Mouse (Mus musculus) layer of hippocampus, postnatal 36 days (tissue): ENCODE measurements at regions not wholly inside any gene's neighbourhood (a gene's known extent, or its start where the extent isn't known, plus 50 kb on each side); places are given as distances from the start of the nearest gene placed in this dataset.

Experiments used
- DNase-seq, 2 experiments: peaks; one replicate each; pipeline ENCODE4 v3.0.0; 2022

DNA sequence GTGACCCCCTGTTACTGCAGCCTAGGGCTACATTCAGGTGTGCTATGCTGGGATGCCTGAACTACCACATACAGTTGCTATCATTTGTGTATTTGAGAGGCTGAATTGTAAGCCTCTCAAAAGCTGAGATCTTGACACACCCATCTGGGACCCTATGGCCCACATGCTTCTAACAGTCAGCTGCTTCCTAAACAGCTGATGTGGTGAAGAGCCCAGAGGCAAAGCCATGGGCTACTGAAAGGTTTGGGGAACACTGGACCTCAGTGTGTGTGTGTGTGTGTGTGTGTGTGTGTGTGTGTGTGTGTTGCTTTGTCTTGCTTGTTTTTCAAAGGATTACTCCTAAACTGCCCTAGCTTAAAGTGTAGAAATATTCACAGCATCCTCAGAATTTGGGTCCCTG lies 75.0 kb downstream of the Lbh start:
- DNase-seq, result no peak

DNA sequence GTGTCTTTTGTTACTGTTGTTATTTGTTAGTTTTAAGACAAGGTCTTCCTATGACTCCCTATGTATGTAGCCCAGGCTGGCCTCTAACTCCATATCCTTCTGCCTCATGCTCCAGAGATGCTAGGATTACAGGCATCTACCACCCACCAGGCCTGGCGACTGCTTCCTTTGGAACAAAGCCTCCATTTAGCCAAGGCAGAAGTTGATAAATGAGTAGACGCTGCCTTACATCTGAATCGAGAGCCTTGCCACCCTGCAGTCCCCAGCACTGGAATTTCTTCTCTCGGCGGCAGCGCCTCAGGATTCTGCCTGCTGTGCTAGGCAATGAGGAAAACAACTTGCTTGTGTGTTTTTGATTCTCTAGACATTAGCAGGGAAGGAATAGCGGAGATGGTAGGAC lies 75.5 kb downstream of the Lbh start:
- DNase-seq, result no peak

DNA sequence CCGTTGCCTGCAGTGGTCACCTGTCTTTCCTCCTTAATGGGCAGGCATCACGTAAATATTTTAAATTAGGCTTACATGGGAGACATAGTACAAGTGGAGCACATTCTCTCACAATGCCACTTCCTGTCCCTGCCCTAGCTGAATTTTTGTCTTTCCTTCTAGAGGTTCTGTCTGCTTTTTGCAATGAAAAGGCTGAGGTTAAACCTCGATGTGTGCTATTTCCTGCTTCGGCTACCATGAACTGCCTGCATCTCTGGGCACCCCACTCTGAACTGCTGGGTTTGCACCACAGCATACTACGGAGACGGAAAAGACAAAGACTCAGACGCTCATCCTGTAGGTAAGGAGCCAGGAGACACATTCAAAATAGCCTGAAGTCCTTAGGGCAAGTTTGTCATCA lies 78.4 kb downstream of the Lbh start:
- DNase-seq, result no peak

DNA sequence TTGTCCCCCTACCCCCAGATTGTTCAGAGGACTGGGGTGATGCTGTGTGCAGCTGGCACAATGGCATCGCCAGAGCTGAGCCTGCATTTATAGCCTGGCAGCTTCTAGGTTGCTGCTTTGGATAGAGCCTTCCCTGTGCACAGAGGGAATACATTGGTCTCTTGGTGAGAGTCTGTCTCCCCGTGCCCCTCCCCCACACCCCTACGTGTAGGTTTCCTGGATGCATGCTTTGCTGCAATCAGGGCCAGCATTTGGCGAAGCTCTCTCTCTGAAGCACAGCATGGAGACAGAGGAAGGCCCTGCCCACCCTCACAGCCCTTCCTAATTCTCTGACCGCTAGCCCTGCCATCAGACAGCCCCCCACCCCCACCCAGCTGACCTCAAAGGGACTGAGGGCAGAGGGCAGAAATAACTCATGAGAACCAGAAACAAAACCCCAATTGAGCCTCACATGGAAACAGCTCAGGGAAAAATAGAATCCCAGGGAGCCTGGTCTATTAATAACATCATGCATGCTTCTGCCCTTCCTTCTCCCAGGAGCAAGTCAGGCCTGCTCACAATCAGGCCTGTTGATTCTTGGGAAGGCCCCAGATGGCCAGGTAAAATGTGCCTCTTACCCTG lies 79.3 kb downstream of the Lbh start:
- no peak for DNase-seq

DNA sequence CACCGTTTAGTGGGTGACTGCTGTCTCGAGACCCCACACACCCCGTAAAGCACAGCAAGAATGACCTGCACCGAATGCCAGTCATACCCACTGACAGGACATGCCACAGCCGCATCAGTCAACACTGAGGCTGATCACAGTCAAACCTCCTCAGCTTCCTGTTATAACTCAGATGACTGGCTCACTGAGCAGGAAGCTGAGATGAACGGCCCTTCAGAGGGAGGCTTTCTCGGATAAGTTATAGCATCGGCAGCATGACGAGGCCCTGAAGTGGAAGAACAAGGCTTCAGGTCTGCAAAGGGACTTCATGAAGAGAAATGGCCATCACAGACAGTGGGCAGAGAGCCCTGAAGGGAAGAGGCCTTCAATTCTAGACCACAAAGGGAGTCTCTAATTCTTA lies 87.0 kb downstream of the Lbh start:
- DNase-seq, result no peak

DNA sequence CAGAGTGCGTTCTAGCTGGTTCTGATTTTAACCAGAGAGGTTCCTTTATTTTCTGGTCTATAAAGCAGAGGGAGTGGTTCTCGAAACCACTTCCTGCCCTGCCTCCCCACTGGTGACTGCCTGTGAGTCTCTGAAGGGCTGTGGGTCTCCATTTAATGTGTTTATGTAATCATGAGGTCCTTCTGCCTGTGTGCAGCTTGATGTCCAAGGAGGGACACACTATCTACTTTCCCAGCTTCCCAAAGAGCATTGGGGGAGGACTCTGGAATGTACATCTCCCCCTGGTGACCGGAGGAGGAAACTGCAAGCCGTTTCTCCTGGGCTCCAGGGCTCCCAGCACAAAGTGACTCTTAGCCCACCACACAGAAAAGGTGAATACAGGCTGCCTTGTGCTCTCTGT lies 90.8 kb downstream of the Lbh start:
- peak; percentile 27 to 36 for DNase-seq

DNA sequence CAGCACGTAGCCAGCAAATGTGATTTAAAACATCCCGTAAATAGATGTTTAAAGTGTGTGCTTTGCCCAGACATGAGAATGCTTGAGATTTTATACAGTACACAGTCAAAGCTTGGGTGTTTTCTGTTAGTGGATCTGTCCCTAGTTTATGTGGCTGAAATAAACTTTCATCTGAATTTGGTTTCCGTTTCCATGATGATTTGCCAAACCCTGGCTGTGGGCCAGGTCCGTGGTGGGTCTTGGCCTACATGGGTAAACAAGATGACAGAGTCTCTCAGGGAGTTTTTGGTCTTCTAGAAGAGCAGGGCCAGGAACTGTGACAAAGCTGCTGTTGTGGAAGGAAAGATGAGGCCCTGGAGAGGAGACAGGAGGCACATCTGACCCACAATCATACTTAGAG lies 91.9 kb downstream of the Lbh start:
- DNase-seq, result no peak

DNA sequence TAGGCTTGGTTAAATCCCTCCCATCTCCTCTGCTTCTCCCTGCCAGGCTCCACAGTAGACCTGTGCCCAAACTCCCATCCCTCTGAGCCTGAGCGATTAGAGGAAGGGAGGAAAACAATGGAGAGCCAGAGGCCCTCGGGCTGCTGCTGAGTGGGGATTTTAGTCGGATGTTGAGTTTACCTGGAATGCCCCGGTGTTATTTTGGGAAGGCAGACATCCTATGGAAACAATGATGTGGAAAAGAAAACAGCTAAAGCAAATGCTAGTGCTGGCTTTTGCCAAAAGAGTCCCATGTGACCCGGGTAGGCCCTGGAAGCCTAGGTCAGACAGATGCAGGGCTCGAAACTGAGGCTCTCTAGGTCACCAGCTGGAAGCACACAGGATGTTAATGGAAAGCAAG lies 94.3 kb downstream of the Lbh start:
- DNase-seq, result no peak

DNA sequence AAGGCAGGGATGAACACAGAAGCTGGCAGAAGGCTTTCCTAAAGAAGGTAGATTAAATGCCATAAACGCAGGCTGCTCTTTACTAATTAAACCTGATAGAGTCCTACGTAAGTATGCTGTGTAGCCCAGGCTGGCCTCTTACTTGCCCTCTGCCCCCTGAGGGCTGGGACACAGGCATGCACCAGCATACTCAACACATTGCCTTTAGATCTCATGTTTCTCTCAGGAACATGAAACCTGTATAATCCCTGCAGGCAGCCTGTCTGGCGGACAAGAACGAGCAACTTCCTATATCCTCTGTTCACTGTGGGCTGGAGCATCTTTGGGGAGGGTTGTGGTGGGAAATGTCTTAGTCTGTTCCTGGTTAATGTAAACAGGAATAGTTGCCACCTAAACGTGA lies 94.8 kb upstream of the Lclat1 start:
- DNase-seq, result no peak

DNA sequence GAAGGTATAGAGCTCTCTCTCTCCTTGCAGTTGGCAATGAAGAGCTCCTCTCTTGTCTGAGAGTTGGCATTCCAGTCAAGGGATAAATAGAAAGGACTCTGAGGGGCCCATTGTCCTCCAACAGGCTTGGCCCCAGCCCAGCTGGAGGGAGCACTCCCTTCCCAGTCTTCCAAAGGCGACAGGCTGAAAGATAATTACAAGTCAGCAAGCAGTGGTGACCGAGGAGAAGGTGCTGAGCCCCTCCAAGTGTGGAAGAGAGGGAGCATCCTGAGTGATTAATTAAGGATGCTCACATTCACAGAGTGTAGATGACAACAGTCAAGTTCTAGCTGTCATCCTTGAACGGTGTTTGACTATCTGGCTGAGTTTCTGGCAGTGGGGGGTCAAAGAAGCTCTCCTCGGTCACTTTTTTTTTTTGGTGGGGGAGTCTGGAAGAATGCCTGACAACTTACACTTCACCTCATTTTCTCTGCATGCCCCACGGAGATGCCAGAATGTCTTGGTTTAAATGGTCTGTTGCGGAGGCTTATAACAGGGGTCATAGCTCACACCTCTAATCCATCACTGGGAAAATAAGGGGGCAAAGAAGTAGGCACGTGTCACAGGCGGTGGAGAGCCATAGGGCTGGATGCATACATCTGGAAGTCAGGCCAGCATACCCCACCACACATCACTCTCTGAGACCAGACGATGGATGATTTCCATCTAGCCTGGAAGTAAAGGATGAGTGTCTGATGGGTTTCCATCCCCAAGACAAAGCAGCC lies 93.5 kb upstream of the Lclat1 start:
- no peak for DNase-seq

DNA sequence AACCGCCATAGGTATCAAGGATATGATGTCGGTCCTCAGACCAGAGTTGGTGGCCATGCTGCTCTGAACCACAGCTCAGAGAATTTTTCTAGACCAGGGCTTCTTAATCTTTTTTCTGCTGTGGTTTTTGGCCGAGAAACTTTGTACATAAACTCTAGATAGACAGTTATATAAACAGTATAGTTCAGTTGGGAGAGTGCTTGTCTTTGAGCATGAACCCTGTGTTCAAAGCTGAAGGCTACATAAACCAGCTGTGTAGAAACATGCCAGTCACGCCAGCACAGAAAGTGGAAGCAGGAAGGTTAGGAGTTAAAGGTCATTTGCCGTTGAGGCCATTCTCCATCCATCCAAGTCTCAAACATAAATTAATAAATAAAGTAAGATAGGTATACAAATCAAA lies 90.6 kb upstream of the Lclat1 start:
- DNase-seq, result no peak

DNA sequence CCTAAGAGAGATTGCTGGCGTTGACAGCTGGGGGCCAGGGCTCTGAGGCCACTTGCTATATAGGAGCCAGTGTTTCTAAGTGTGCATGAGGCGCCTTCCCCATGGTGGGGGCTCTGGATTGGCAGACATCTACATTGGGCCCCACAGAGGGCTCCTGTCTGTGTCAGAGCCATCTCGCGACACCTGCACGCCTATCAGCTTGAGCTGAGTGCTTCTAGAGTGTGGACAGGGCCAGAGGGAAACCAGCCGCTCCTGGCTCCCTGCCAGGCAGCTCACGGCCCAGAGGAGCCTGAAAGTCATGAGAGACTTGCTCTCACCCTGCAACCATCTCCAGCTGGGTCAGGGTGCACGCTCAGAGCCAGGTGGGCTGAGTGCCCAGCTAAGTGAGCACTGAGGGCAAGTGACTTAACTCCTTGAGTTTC lies 85.1 kb upstream of the Lclat1 start:
- DNase-seq, result no peak

DNA sequence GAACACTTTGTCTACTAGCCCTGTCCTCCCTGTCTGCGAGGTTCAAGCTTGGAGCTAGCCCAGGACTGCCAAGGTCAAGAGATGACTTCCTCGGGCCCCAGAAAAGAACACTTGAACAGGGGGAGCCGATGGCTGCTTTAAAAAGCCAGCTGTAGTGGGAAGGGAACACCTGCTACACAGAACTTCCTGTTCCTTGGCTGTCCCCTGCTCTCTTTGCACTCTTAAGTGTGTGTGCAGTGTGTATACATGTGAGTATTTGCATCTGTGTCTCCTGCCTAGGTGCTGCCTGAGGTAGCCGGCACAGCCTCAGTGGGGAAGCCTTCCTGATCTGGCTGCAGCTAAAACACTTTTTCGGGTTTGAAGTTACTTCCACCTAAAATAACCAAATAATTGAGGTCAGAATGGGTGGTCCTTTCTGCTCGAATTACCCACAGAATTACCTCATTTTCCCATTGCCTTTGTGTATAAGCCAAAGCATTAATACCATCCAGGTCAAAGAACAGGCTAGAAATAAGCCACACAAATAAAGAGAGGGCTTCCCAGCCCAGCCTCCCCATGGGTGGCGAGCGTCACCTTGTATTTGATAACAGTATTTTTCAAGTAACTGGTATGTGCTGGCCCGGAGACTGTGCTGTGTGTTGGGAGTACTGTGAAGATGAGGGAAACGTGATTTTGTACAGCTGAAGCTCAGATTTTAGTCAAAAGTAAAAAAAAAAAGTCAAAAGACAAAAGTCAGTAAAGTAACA lies 84.2 kb upstream of the Lclat1 start:
- DNase-seq, result no peak

DNA sequence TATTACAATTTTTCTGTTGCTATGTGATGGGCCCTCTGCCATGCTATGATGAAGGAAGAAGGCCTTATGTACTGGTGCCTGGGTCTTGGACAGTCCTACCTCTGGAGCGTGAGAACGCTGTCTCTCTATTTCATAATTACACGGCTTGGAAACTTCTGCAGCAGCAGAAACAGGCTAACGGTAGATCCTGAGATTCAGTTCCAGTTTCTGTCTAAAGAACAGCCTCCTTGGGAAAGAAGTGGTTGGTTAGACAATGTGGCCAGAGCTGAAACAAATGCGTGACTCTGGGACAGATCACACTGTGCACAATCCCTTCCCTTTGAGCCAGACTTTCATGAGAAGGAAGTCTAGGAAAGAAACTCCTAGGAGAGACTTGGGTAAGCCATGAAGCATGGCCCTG lies 80.7 kb upstream of the Lclat1 start:
- DNase-seq, result no peak

DNA sequence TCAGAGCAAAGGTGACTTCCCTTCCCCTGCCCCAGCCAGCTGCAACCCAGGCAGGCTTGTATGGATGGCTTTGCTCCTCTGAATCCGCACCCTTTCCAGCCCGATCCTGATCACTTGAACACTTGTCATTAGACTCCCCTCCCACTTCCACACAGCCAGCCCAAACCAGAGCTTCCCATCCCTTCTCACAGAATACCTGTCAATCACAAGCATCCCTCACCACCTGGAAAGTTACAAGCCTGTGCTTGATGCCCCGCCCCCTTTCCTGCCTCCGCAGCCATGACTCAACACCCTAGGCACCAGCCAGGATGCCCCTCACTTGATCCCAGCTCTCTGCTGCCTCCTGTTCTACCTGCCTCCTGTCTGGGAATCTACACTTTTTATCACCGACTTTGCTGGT lies 76.0 kb upstream of the Lclat1 start:
- DNase-seq, result no peak

DNA sequence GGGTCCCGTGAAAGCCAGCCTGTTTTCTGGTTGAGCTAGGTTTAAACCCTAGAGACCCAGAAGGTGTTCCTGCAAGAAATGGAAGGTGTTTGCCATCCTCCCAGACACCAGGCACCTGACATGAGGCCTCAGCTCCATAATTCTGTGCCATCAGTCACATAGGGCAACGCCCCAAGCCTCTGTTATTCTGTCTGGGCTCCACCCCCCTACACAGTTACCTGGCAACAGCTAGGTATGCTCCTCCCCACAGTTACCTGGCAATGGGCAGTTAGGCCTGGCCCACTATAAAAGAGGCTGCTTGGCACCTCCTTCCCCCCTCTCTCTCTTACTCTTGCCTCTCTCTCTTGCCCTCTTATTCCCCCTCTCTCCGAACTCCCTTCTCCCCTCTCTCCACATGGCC lies 75.5 kb upstream of the Lclat1 start:
- no peak for DNase-seq

DNA sequence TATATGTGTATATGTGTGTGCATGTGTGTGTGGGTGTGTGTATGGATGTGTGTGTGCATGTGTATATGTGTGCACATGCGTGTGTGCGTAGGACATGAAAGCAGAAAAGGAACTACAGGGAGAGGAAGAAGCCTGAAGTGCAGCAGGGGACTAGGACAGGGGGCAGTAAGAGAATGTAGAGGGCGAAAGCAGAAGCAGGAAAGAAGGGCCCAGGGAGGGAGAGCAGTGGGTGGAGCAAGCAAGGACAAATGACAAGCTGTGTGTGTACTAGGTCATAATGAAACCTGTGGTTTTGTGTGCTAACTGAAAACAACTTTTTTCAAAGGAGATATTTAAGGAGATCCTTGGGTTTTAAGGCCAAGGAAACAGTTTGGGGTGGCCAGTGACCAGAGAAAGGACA lies 73.4 kb upstream of the Lclat1 start:
- no peak for DNase-seq

DNA sequence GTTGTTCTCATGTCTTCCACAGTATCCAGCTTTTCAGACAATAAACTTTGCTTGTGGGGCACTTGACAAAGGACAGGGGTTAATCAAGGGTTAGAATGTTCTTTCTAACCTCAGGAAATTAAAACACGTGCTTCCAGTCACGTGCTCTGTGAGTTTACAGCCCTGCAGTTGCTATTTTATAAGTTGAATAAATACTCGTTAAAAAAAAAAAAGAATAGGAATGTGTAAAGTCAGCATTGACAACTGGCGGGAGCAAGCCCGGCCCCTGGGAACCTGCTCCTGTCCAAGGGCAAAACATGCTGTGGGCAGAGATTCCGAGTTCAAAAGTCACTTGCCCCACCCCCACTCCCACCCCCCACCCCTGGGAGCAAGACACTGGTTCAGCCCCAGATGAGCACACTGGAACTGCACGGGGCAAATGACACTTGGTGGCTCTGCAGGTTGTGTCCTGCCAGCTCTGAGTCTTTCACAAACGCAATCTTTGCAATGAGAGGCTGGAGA lies 72.8 kb upstream of the Lclat1 start:
- no peak for DNase-seq

DNA sequence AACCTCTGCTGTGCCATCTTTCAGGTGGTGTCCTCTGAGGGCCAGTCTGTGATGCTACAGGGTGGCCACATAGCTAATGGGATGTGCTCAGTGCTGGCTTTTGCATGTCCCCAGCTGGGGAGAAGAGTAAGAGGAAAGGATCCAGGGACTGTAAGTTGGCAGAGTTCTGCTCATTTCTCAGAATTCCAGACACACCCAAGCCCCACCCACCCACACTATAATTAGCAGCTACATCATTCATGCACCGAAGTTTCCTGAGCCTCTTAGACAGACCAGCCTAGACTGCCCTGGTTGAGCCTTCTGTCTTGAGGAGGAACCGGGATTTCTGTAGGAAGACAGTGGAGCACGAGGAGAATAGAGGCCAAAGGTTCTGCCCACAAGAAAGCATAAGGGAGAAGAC lies 70.9 kb upstream of the Lclat1 start:
- no peak for DNase-seq

DNA sequence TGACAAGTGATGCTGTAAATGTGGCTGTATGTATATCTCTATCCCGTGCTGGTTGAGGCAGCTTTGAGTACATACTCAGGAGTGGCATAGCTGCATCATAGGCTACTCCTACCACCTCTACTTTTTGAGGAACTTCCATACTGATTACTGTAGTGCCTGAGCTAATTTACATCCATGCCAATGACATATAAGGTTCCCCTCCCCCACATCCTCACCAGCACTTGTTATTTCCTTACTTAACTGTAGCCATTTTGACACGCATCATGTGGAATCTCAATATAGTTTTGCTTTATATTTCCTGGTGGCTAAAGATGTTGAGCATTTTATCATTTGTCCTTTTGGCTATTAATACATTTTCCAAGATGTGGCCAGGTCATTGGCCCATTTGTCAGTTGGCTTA lies 69.2 kb upstream of the Lclat1 start:
- DNase-seq, result no peak

DNA sequence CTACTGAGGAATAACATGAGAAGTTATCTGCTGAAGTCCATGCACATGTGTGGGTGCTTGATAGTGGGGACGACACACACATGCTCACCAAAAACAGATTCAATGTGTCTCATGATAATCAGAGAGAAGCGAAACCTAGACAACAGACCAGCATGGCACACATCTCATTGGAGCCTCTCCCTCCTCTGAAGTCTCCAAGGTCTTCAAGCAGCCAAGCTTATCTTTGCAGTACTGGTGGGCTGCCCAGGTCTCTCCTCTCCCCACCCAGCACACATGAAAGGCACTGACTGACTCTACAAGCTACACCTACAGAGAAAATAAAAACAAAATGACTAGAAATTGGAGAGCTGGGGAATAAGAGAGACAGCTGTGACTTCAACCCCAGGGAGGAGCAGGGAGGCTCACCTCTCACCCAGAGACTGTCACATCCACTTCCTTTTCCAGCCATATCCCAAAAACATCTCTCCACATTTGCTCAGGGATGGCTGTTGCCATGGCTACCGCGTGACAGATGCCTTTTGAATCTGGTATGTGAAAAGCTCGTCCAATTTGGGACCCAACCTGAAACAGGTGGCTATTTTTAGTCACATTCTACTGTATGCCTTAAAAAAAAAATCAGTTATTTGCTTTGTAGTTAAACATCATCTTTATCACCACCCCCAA lies 62.7 kb upstream of the Lclat1 start:
- peak; percentile 27 to 42 for DNase-seq

DNA sequence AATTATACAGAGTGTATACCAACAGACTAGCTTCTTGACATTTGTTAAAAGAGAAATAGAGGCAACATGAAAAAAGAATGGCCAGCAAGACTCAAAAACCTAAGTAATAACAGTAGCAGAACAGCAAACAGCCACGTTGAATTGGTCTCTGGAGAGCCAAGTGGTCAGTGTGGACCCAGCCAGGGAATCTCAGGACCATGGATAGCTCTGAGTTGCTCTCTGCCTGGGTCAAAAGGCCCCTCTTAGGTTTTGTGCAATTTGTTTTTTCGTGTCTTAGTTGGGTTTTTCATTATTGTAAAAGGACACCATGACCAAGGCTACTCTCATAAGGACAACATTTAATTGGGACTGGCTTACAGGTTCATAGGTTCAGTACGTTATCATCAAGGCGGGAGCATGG lies 60.8 kb upstream of the Lclat1 start:
- no peak for DNase-seq

DNA sequence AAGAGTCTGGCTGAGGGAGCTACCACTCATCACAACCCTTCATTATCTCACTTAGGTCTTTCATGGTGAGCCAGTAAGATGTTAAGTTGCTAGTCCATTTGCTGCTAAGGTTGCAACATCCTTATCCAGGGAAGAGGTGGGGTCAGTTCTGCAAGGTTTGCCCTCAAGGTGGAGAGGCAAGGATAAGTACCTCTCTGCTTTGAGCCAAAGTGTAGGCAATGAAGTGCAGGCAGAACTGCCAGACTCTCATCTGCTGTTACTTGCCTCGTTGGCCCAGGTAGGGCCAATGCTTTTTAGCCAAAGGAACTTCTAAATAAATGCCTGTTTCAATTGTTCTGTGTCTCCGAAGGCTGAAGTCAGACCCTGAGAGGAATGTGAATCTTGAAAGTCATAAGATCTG lies 59.6 kb upstream of the Lclat1 start:
- no peak for DNase-seq
